Mouse (Mus musculus): ENCODE data around the gene Fstl3.

Fstl3 gene

DNA sequence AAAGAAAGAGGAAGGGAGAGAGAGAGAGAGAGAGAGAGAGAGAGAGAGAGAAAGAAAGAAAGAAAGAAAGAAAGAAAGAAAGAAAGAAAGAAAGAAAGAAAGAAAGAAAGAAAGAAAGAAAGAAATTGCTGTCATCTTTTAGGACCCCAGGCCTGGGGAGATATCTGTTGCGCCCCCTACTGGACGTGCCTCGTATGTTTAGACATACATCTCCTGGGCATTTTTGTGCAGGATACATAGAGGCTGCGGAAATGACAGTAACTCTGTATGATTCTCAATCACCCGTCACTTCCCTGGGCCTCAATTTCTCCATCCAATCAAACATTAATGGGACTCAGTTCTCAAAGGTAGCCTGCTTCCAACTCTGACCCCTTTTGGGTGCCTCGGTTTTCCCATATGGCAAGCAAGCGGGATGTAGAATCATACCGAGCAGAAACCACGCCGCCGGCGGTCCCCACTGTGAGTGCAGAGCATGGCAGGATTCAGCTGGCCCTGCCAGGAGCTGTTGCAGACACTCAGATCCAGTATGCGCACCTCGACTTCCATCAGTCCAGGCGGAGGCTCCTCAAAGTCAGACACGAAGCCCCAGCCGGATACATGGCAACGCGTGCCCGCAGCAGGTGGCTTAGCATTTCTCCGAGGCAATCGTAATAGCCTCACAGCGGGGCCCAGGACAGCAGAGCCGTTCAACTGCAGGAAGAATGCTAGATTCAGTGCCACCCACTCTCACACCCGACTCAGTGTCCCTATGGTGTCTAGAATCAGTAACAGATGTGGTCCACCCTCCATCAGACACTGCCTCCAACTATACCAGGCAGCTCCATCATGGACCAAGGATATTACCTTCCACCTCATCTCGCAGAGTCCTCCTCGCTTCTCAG is 7.1 kb downstream of the Fstl3 start:
- peak; percentile 76 for DNase-seq (ENCODE audit: low read depth, low spot score)

DNA sequence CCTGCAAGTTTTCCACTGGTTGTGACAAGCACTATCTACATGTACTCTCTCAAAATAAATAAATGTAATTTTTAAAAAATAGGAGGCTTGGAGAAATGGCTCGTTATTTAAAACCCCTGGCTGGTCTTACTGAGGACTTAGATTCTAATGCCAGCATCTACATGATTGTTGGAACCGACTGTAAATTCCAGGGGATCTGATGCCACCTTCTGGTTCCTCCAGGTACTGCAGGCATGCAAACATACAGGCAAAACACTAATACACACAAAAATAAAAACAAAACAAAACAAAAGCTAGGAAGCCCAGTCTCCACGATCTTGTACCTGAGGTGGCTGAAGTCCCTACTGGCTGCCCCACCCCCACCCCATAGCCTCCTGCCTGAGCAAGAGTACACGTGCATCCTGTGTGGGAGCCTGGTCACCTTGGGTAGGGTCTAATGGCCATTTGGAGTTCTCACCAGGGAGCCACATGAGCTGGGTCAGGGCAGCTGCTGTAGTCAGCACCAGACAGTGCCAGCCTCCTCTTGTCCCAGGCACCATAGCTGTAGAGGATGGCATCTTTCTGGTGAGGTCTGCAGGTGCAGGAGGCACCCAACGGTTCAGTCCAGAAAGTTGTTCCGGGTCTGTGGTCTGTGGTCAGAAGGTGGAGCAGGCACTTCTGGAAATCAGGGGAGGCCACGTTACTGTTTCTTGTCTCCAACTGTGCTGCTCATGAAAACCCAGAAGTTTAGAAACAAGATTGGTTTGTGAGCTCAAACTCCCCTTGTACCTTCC is 11.5 kb downstream of the Fstl3 start:
- peak; percentile 70 for DNase-seq (ENCODE audit: low read depth, low spot score)

DNA sequence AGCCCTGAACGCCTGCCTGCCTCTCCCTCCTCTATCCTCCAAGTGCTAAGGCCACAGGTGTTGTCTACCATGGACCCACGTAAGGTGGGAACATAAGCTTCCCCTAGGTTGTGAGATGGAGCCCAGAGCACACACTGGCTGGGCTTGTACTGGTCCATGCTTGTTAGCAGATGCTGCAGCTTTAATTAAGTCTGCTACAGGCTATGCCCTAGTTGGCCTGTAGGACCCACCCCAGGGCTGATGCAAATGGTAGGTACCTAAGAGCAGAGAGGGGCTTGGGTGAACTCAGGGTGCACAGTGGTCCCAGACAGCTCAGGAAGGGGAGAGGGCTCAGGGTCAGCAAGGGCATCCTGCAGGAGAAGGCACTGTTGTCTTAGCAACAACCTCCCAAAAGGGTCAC is 12.5 kb downstream of the Fstl3 start:
- DNase-seq (ENCODE audit: low read depth, low spot score): no peak

DNA sequence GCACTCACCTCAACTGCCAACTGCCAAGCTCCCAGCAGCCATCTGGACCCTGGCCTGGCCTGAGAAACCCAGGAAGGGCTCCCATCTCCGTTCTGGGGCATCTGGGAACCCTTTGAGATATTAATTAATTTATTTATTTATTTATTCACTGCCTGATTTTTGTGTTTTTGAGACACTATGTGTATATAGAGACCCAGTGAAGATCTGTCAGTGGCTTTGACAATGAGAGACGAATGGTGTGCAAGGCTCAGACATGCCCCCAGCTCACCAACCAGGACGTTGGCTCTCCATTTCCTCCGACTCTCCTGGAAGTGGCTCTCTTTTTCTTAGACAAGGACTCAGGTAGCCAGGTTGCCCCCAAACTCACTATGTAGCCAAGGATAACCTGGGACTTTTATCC is 13.8 kb downstream of the Fstl3 start, which contains the start of gene Prss57:
Prss57 (minus strand) TSS at position 101 of the 400 bp plus-strand sequence.
- DNase-seq (ENCODE audit: low read depth, low spot score): no peak

DNA sequence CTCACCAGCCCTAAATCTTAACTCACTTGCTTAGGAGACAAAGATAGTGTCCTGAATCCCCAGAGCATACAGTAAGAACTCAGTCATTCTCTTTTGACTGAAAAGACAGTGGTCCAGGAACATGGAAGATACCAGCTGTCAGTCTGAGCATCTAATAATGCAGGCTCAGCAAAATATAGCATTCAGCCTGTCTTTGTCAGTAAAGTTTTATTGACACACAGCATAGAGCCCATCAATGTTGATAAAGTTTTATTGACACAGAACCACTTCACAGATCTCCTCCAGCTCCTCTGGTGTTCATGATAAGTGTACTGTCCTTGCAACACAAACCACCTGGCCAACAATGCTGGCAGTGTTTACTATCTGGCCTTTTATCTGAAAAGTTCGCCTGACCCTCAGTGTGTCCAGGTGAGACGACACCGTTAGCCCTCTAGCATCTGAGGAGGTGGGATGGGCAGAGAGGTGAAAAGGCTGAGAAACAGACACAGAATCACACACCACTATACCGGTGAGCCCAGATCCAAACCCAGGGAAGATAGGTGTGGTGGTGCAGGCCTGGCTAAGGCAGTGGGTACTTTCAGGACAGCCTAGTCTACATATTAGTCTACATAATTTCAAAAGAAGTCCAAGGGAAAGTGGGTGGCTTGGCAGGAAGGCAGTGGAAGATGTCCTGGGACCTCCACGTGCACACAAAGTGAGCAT is 15.4 kb downstream of the Fstl3 start:
- no peak for DNase-seq (ENCODE audit: low read depth, low spot score)

DNA sequence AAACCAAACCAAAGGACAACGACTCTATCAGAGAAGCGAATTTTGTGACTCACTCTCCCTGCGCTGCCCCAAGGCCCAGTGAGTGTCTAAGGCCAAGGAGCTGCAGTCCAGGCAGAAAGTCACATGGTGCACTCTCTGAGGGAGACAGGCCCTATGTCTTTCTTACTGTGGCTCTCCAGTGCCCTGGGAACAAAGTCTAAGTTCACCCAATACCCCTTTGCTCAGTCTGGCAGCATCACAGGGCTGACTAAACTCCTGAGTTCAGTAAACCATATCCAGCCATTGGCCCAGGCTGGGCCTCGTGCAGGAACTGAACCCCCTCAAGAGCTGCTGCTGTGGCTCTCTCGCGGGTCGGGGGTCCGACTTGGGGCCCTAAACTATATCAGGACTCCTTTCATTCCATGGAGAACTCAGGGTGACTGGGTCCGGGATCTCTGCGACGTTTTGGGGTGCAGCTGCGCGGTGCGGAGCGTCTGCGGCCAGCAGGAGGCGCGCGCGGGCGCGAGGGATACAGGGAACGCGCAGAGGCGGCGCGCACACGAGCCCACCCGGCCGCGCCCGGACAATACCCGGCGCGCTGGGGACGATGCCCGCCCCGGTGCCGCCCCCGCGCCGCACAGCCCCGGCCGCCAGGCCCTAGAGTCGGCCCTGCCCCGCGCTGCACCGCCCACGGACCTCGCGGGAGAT is 16.1 kb downstream of the Fstl3 start, which contains the start of gene Palm:
Palm (plus strand) TSS at position 522 of the 687 bp plus-strand sequence.
- DNase-seq (ENCODE audit: low read depth, low spot score): peak; percentile 48

DNA sequence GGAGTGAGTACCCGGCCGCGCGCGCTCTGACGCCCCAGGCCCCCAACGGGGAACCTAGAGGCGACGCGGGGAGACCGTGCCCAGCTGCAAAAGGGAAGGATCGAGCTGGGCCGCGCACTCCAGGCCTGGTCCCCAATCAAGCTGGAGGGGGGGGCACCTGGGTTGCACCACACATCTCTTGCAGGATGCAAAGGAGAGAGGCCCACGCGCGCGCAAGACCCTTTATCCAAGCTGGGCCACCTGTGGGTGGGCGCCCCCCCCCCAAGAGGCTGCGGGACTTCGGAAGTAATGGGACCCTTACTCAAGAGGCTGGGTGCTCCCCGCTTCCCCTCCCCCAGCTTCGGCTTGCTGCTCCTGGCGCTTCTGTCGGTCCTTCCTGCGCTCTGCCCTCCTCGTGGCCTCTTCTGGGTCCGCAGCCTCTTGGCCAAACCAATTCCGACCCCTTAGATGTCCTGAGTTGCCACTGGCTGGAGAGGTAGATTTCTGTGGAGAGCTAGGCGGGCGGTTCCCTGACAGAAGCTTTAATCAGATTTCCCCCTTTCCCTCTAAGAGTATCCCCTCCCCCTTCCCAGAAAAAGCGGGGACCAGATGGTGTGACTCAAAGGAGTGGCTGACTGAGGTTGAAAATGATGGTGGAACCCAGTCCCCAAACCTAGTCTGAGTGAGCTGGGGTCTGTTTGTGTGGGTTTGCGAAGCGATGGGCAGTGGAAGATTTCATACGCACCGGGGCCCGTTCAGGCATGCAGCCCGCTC is 16.8 kb downstream of the Fstl3 start:
- no peak for DNase-seq (ENCODE audit: low read depth, low spot score)

DNA sequence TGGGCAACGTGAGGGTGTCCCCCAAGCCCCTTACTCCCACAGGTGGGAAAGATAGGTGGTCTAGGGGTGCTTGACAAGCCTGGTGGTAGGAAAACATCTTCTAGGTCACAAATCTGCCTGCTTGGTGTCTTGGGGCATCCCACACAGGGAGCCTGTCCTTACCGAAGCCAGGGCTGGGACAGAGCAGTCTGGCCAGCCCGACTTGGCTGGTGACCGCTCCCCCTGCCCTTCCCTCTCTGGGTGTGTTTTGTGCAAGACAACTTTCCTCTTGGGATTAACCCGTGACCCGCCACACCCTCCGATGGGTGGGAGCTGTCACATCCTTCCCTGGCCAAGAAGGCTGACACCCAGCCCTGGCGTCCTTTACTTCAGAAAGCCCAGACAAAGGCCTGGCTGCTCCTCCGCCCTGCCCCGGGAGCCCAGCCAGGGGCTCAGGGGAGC is 17.4 kb downstream of the Fstl3 start:
- DNase-seq (ENCODE audit: low read depth, low spot score): no peak

DNA sequence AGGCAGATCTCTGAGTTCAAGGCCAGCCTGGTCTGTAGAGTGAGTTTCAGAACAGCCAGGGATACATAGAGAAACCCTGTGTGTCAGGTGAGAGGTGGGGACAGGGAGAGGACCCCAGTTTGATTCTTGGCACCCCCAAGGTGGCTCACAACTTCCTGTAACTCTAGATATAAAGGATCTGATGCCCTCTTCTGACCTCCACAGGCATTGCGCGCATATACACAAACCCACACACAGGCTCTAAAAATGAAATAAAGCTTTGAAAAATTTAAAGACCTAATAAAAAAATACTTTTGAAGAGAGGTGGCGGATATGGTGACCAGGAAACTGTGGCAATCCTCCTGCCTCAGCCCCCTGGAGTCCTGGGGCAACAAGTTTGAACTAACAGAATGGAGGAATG is 18.8 kb downstream of the Fstl3 start:
- no peak for DNase-seq (ENCODE audit: low read depth, low spot score)

DNA sequence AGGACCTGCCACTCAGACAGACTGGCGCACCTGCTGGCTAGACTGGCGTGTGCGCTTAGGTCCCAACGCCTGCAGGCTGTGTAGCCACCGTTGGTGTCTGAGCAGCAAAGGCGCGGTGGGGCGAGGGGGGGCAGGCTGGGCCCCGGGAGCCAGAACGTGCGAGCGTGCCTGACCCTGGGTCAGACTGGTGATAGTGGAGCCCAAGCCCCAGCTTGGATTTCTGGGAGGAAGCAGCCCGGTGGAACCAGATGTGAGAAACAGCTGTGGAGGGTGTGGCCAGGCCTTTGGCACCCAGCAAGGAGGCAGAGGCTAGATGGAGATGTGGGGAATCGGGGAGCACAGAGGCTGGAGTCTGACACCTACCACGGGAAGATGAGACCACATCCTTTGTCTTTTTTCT is 20.3 kb downstream of the Fstl3 start:
- DNase-seq (ENCODE audit: low read depth, low spot score): no peak

DNA sequence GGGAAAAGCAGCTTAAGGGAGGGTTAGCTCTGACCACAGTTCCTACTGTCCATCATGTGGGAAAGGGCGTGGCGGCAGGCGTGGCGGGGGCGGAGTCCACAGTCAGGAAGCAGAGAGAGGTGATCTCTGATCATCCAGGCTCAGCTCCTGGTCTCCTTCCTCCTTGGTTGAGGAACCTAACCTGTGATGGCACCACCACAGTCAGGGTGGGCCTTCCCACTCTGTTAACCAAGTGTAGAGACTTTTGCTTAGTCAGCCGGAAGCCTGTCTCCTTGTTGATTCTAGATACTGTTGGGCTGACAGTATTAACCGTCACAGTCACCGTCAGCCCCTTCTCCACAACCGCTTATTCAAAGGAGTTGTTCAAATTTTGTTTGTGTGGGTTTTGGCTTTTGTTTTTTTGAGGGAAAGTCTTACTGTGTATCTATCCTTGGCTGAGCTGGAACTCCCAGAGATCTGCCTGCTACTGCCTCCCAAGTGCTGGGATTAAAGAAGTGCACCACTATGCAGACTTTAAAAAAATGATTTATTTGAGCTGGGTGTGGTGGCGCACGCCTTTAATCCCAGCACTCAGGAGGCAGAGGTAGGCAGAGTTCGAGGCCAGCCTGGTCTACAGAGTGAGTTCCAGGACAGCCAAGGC is 21.3 kb downstream of the Fstl3 start:
- DNase-seq (ENCODE audit: low read depth, low spot score): no peak

DNA sequence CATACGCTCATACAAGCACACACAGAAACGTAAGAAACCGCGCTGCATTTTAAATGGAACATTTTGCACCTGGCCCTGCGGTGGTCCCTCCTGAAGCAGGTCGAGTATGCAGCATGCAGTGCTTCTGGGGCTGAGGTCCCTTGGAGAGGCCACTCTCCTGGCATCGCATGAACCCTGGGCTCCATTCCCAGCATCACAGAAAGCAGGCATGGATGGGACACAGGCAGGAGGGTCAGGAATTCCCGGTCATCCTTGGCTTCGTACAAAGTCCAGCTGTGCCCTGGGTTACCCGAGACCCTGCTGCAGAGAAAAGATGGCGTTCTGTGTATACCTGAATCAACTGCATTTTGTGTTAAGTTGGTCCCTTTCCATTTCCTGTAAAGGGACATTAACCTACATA is 23.4 kb downstream of the Fstl3 start:
- DNase-seq (ENCODE audit: low read depth, low spot score): no peak

DNA sequence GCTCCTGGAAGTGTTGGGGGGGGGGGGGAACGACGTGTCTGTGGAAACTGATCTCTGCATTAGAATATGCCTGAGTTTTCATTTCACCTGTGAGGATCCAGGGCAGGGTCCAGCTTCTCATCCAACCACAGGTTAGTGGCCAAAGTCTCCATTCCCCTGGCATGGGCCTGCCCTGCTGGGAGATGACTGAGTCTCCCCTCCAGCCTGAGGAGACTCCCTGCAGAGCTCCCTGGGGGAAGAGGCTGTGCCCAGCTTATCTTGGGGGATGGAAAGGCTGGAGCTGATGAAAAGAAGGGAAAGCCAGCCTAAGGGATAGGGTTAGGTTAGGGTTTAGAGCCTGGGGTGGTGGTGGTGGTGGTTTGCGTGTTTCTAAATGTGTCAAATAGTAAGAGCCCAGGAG is 24.8 kb downstream of the Fstl3 start:
- DNase-seq (ENCODE audit: low read depth, low spot score): no peak

DNA sequence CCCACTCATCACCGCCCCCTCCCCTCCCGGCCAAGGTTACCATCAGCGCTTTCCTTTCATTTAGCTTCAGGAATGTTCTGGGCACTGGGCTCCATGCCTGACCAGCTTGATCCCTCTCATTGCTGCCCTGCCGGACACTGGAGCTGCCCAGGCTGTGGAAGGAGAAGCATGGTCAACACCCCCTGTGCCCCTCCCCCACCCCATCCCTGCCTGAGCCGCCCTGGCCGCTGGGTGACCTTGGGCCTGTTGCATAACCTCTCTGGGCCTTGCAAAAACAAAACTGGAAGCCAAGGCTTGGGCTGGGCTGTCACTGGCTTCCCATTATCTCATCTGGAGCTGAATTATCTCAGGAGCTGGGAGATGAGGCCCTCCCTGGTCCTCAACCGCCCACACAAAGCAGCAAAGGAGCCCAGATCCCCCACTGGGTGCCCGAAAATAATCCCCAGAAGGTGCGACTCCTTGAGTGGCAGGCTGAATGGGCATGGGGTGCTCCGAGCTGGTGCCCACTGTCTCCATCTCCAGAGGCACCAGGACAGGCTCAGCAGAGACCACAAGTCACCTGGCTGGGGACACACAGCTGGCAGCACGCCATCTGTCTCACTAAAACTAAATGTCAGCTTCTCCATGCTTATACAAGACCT is 25.4 kb downstream of the Fstl3 start:
- DNase-seq (ENCODE audit: low read depth, low spot score): peak; percentile 70

DNA sequence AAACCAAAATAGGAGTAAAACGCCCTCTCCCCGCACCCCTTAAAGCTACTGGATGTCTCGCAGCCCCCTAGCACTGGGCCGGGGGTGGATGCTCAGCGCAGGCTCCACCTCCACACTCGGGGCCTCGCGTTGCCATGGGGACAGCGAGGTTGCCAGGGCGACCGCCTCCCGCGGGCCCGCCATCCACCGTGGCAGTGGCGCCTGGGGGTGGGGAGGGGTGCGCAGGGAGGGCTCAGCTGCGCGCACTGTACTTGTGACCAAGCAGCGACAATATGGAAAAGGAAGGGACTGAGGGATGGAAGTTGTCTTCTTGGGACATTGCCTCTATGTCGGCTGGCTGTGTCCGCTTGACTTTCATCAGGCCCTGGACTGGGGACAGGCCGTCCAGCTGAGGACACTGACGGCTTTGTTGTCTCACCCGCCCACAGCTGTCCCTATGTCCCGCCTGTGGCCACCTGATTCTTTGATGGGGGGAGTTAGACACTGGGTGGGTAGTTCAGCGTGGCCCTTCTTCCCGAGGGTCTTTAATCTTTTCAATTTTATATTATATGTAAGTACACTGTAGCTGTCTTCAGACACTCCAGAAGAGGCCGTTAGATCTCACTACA is 26.7 kb downstream of the Fstl3 start:
- peak; percentile 73 for DNase-seq (ENCODE audit: low read depth, low spot score)

DNA sequence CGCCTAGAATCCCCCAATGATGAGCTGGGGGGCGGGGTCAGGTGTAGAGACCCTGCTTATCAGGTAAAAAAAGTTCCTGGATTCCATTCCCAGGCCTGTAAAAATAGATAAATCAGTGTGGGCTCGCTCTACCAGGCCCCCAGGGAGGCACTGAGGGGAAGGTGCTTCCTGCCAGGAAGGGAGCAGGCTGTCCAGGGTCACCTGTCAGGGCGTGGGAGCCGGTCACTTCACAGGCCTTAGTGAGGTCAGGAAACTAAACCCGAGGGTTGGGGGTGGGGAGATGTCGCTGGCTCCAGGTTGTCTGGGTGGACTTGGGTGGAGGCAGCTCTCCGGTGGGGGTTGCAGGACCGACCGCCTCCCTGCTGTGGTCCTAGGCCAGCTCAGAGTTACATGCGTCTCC is 28.6 kb downstream of the Fstl3 start:
- no peak for DNase-seq (ENCODE audit: low read depth, low spot score)

DNA sequence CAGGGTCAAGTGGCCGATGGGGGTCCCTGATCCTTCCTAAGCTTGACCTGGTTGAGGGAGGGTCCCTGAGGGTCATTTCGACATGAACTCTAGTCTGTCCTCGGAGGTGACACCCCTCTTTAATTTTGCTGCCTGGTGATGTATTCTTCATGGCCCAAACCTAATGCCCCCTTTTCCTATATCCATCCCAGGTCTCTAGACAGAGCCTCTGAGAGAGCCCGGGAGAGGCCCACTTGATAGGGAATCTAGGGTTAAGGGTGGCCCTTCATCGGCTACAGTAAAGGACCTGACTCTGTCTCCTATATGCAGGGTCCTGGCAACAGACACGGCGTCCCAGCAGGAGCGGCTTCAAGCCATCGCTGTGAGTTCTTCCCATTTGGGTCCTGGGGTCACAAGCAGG is 29.3 kb downstream of the Fstl3 start:
- no peak for DNase-seq (ENCODE audit: low read depth, low spot score)

DNA sequence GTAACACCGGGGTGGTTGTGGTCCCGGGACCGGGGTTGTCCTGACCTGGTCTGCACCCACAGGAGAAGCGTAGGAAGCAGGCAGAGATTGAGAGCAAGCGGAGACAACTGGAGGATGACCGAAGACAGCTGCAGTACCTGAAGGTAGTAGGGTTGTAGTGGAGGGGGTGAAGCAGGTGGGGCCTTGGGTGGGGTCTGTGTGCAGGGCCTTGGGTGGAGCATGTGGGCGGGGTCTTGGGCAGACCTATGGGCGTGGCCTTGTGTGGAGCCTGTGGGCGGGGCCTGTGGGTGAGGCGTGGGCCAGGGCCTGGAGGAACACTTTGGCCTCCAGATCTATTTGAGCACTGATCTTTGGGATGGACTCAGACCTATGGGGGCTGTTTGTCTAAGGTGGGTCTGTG is 29.9 kb downstream of the Fstl3 start:
- peak; percentile 69 for DNase-seq (ENCODE audit: low read depth, low spot score)

DNA sequence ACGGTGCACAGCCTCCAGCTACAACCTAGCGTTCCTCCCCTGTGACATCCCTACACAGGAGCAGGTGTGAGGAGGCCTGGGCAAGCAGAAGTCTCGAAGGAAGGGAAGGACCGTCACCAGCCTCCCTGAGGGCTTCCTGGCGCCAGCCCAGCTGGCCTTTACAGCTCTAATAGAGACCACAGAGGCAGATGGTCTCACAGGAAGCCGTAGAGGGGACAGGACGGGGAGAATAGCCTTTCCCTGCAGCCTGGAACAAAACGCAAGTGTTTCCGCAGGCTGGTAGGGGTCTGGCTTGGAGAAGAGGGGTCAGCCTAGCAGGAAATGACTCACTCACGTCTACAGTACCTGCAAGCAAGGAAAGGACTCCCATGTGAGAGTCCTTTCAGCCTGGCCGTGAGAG is 30.8 kb downstream of the Fstl3 start:
- no peak for DNase-seq (ENCODE audit: low read depth, low spot score)
